Mouse (Mus musculus) liver (tissue): ENCODE results near the gene Slfn3.
"Not testable (repeated sequence)": the region's sequence is repeated elsewhere in the genome, so short reads cannot be mapped to it uniquely, and the experiment has no call there.

Experiments used
- DNase-seq: peaks from one replicate; pipeline ENCODE4 v3.0.0-alpha.2; 2020; ENCODE audit warnings: mixed read lengths

Slfn3 gene

GRCm38 (mm10) chr11:83191134-83191893 is at the start of gene Slfn3:
Gene Slfn3, plus strand, starts transcription at chr11:83191330.
- DNase-seq: peak; percentile 43

GRCm38 (mm10) chr11:83148939-83149338 is 42.2 kb upstream of the Slfn3 start:
- not testable (repeated sequence) for DNase-seq

- DNase-seq: no peak
These were observed 16.1 kb upstream of the Slfn3 start, which contains the start of gene Slfn4 for GRCm38 (mm10) chr11:83174948-83175539. Gene Slfn4, plus strand, starts transcription at chr11:83175186.

DNA sequence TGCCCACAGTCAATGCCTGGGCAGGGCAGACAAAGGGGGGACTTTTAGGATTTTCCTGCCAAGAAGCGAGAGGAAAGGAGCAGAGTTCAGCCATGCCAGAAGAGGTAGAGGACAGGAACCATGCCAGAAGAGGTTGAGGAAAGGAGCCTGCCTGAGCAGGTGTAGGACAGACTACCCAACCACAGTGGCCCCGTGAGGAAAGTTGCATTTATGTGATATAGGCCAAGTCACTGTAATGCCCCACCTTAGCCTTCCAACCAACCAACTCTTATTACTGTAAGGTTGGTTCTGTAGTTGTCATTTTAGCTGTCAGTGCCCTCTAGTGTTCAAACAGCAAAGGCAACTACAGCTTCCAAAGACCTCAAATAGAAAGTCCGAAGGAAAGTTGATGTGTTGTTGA is 871 bp downstream of the Slfn3 start:
- DNase-seq: peak; percentile 32

- DNase-seq: no peak
These were observed 13.9 kb downstream of the Slfn3 start for GRCm38 (mm10) chr11:83205002-83205401.

DNA sequence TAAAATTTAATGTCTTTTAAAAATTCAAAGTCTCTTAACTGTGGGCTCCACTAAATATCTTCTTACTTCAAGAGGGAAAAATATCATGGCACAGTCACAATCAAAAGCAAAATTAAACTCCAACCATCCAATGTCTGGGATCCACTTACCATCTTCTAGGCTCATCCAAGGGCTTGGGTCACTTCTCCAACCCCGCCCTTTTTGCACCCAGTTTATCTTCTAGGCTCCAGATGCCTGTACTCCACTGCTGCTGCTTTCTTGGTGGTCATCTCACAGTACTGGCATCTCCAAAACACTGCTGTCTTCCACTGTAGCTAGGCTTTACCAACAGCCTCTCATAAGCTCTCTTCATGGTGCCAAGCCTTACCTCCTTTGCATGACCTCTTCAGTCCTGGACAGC is 25.0 kb downstream of the Slfn3 start:
- no peak for DNase-seq

GRCm38 (mm10) chr11:83221328-83221877 is 30.3 kb downstream of the Slfn3 start:
- DNase-seq: no peak

- peak; percentile 61 for DNase-seq
These were observed 32.2 kb downstream of the Slfn3 start for GRCm38 (mm10) chr11:83223367-83223766.

- DNase-seq: not testable (repeated sequence)
These were observed 32.7 kb downstream of the Slfn3 start for GRCm38 (mm10) chr11:83223793-83224192.

GRCm38 (mm10) chr11:83224217-83224616 is 33.1 kb downstream of the Slfn3 start:
- peak; percentile 51 for DNase-seq

DNA sequence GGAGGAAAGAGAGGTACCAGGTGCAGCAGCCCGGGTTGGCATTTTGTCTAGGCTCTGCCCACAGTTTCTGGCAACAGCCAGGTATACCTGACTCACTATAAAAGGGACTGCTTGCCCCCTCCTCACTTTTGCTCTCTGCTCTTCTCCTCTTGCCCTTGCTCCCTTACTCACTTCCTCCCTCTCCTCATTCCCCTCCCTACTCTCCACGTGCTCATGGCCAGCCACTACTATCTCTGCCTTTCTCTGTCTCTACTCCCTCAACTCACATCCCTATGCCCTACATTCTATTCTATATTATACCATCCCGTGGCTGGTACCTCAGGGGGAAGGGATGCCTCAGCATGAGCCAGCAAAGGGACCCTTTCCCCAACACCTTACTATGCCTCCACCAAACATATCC is 33.6 kb downstream of the Slfn3 start:
- no peak for DNase-seq

DNA sequence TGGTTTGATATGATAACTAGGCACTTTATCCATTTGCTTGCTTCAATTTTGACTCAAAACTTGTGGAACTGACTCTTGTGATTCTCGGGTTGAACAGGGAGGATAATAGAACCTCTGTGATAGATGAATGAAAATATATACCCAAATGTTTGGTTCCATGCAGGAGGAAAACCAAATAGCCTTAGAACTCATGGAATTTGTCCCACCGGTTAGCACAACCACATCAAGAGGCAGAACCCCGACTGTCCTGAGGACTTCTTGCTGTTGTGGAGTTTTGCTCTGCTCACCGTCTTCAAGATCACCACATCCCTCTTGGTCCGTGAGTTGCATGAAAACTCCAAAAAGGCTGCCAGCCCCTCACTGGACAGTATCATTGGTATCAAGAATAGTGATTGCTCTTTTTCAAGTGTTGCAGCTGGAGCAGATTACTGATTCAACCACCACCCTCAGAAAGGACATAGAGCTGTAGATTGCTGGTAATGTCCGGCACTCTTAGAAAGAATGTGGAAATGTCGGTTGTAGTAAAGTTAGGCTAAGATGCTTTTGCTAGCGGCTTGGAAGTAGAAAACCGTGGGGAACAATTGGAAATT is 34.3 kb downstream of the Slfn3 start:
- no peak for DNase-seq

- no peak for DNase-seq
These were observed 37.0 kb downstream of the Slfn3 start for GRCm38 (mm10) chr11:83227926-83228723.

DNA sequence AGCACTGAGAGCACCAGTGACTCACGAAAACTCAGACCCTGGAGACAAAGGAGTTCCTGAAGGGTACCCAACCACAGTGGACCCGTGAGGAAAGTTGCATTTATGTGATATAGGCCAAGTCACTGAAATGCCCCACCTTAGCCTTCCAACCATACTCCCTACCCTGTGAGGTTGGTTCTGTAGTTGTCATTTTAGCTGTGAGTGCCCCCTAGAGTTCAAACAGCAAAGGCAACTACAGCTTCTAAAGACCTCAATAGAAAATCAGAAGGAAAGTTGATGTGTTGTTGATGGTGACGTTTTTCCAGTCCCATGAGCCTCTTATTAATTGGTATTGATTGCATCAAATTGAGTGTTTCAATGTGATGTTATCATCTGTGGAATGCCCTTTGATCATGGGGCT is 39.8 kb downstream of the Slfn3 start:
- DNase-seq: no peak

GRCm38 (mm10) chr11:83233621-83234020 is 42.5 kb downstream of the Slfn3 start:
- peak; percentile 64 for DNase-seq

GRCm38 (mm10) chr11:83237390-83237789 is 46.3 kb downstream of the Slfn3 start:
- peak; percentile 16 for DNase-seq

DNA sequence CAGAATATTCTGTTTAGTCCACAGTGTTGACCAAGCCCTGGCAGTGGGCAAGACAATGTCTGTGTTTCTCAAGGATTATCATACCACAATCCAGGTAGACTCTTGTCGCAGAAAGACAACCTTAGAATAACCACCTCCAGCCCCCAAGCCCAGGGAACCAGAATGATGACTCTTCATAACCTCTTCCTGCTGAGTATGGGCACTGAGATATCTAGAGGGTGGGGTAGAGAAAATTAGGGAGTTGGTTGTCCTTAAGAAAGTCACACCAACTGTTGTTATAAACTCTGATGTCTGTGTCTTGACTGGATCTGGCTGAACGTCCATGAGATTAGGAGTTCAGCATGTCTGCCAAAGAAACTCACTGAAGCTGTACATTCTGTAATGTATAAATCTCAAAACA is 47.3 kb downstream of the Slfn3 start:
- no peak for DNase-seq

GRCm38 (mm10) chr11:83239811-83240210 is 48.7 kb downstream of the Slfn3 start:
- no peak for DNase-seq

GRCm38 (mm10) chr11:83257211-83257610 is 66.1 kb downstream of the Slfn3 start:
- not testable (repeated sequence) for DNase-seq

DNA sequence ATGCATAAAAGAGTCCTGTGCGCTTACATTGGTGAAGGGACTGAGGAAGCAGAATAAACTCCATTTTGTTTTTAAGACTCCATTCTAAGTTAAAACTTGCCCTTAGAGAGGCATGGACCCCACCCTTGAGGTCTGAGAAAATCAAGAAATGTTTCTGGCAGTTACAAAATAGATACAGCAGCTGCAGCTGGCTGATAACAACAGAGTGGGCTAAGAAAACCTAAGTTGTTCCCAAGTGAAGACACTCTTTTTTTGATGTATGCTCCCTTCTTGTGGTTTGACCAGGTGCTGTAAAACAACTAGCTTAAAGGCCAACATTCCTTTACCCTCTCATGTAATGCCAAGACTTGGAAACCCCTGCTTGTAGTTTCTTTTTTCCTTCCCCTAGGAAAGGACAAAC is 71.5 kb downstream of the Slfn3 start:
- DNase-seq: peak; percentile 53

DNA sequence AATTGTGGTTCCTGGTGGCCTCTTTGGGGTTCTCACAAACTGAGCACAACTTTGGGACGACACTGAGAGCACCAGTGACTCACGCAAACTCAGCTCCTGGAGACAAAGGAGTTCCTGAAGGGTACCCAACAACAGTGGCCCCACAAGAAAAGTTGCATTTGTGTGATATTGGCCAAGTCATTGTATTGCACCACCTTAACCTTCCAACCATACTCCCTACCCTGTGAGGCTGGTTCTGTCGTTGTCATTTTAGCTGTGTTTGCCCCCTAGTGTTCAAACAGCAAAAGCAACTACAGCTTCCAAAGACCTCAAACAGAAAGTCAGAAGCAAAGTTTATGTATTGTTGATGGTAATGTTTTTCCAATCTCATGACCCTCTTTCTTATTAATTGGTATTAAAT is 72.0 kb downstream of the Slfn3 start:
- DNase-seq: peak; percentile 34
